Mouse (Mus musculus): ENCODE data around the gene Prdm13. TPM values are rescaled to one million over a fixed set of nuclear protein-coding genes. Genes with fewer than 3 reads are reported as not detected.

Gene Prdm13
- polyA plus RNA-seq, 1 experiment from 2014 or later: not detected

DNA sequence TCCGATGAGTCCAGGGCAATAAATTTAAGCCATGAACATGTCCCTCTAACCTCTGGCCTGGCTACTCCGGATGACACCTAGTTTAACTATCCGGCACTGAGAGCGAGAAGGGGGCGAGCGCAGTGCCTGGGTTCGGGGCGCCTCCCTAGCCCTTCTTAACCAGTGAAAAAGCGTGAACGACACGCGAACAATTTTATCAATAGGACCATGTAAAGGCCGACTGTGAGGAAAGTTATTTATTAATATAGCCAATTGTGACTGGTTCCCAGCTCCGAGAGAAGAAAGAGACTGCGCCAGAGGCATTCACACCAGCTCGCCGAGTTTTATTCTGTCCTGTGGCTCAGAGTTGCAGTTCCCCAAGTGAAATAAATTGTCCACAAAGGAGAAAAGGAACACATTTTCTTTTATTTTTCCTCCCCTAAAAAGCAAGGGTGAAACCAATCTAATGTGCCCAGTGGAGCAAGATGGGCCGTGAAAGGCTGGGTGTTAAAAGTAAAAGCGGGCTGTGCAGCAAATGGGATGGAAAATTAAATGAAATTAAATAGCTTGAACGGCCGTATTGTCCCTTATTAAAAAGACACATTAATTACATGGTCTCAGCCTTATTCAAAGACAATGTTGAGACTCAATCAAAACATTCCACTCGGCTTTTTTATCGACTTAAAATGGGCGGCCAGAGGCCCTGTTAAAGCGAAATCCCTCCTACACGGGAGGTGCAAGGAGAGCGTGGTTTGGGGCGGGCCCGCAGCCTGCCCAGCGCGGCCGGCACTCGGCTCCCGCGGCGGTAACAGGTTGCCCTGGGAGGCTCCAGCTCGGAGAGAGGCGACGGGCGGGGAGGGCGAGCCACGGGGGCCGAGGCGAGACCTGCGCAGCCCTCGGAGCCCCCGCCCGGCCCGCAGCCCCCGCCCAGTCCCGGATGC is 2.3 kb upstream of the Prdm13 start:
- ATAC-seq: peak; percentile 32; the same call in 1 of the 2 replicates
- Histone ChIP-seq H3K4me2 (peak overlapping the region; percentile 70), H3K4me1 (peaks cover 9% of the 10 kb centered on the region), H3K36me3 (no peaks in the 10 kb centered on the region), H3K9ac (peak overlapping the region; percentile 17), H3K27ac (no peak overlapping the region), H3K4me3 (peak overlapping the region; percentile 48), H3K27me3 (replicated peaks) (peaks cover 96% of the 10 kb centered on the region), H3K9me3 (replicated peaks) (no peaks in the 10 kb centered on the region)
- 5% methylated on average over 50 of the region's 51 CpGs for WGBS (ENCODE audit: insufficient replicate concordance)

DNA sequence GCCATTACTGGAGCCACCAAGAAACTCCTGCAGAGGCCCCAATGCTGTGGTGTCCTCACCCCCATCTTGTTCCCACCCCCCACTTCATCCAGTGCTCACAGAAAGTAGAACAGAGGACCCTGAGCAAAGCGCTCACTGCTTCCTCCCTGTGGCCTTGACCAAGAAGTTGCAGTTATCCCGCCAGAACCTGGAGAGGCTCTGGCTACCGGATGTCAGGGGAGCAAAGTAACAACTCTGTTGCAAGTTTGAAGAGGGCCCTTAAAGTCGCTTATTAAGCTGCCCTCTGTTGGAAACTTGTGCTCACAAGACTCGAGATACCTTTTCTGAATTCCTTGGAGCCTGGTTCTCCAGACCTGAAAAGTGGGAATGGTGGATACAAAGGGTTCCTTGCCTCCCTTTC is 1.2 kb upstream of the Prdm13 start:
- 1% methylated on average over 5 of the region's 5 CpGs for WGBS (ENCODE audit: insufficient replicate concordance)
- Histone ChIP-seq H3K4me1 (peaks cover 9% of the 10 kb centered on the region), H3K4me2 (no peak overlapping the region), H3K9me3 (replicated peaks) (no peaks in the 10 kb centered on the region), H3K4me3 (no peak overlapping the region), H3K9ac (no peak overlapping the region), H3K36me3 (no peaks in the 10 kb centered on the region), H3K27me3 (replicated peaks) (peaks cover 97% of the 10 kb centered on the region), H3K27ac (no peak overlapping the region)
- ATAC-seq: no peak

DNA sequence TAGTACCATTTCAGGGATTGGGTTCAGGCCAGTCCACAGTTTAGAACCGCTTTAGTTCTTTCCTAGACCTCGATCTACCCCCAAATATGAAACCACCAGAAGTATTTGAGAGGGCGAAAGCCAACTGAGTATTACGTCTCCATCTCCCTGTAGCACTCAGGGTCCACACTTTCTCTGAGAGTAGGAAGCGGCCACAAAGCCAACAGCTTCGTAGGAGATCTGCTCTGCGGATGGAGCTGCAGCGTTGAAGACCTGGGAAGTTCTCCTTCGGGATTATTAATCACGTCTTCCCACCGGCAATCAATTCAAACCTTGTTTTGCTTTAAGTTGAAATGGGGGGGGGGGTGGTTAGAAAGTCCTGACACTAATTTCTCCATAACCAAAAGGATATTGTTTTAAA is 653 bp upstream of the Prdm13 start:
- Histone ChIP-seq H3K27me3 (replicated peaks) (peaks cover 100% of the 10 kb centered on the region), H3K4me2 (no peak overlapping the region), H3K27ac (no peak overlapping the region), H3K36me3 (no peaks in the 10 kb centered on the region), H3K4me1 (peaks cover 9% of the 10 kb centered on the region), H3K9ac (no peak overlapping the region), H3K4me3 (no peak overlapping the region), H3K9me3 (replicated peaks) (no peaks in the 10 kb centered on the region)
- ATAC-seq: no peak
- WGBS (ENCODE audit: insufficient replicate concordance): 3% methylated on average over 11 of the region's 11 CpGs

DNA sequence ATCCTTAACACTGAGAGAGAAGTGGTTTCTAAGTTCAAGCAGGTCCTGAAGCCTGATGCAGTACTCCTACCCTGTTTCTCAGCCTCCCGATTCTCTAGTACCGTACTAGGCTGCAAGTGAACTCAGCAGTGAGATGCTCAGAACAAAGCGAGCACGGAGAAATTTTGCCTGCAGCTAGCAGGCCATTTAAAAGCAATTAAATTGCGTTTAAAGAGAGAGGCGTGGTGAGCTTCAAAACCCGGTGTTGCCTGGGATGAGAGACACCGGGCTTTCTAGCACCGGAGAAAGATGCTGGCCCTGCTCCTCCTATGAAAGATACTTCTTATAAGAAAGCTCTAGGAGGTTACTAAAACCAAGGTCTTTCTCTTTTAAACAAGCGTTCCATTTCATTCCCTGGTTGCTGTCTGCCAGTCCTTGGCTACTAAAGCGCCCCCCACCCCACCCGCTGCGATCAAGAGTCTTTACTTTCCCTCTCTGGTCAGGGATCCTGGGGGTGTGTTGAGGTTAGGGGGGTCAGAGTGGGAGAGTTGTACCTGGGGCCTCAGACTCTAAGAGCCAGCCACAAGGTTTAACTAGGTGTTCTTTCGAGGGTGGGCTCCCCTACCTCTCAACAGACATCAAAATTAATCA is 1.3 kb downstream of the Prdm13 start:
- H3K4me1 ChIP-seq: peaks cover 10% of the 10 kb centered on the region
- ATAC-seq: no peak
- H3K36me3 ChIP-seq: no peaks in the 10 kb centered on the region
- H3K4me3 ChIP-seq: no peak overlapping the region
- H3K27ac ChIP-seq: no peak overlapping the region
- no peak overlapping the region for H3K9ac ChIP-seq
- peaks cover 100% of the 10 kb centered on the region for H3K27me3 ChIP-seq (replicated peaks)
- H3K9me3 ChIP-seq (replicated peaks): no peaks in the 10 kb centered on the region
- no peak overlapping the region for H3K4me2 ChIP-seq
- WGBS (ENCODE audit: insufficient replicate concordance): 6% methylated on average over 14 of the region's 14 CpGs

DNA sequence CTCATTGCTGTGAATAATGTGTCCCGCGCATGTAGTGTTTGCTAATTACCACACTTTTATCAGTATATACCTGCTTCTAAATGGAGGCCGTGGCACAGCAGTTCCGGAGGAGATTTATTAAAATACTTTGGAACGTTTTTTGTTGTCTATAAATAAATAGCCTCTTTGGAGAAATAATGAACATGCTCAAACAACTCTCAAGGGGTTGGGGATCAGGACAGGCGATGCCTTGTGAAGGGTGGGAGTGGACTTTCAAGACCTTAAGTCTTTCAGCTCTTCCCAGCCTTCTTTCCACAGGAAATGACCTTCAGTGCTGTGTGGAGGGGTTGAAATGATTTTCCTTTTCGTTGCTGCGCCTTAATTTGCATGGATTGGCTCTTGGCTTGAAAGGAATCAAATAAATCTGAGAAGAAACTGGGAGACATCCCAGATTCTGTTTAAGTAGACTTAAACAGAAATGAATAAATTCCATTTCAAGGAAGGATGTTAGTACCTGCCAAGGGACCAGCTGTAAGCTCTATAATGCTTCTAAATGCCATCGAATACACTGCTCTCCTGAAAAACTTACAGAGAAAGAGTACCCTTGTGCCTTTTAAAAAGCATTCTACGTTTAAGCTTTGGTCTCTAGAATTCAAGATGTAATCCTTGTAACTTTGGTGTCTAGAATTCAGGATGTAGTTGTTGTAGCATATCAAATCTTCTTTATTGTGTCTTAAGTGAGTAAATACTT is 3.2 kb downstream of the Prdm13 start:
- H3K4me2 ChIP-seq: no peak overlapping the region
- H3K36me3 ChIP-seq: no peaks in the 10 kb centered on the region
- H3K9ac ChIP-seq: no peak overlapping the region
- peaks cover 100% of the 10 kb centered on the region for H3K27me3 ChIP-seq (replicated peaks)
- no peak for ATAC-seq
- H3K4me3 ChIP-seq: no peak overlapping the region
- WGBS (ENCODE audit: insufficient replicate concordance): 14% methylated on average over 10 of the region's 10 CpGs
- H3K4me1 ChIP-seq: peaks cover 16% of the 10 kb centered on the region
- H3K9me3 ChIP-seq (replicated peaks): no peaks in the 10 kb centered on the region
- H3K27ac ChIP-seq: no peak overlapping the region

DNA sequence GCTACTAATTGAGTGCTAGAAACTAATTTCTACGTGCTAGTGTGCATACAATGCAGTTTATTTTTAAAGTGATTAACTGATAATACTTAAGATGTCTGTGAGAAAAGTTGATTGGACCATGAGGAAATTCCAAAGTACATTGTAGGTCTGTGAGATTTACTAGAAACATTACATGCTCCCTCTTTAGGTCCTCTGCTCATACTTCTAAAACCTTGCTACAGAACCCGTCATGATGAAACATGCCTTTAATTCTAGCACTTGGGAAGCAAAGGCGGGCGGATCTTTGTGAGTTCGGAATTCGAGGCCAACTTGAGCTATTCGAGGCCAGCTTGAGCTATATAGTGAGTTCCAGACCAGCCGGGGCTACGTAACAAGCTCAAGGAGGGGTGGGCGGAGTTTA is 4.8 kb downstream of the Prdm13 start:
- 6% methylated on average over 10 of the region's 10 CpGs for WGBS (ENCODE audit: insufficient replicate concordance)
- Histone ChIP-seq H3K4me1 (peaks cover 16% of the 10 kb centered on the region), H3K9ac (no peak overlapping the region), H3K4me2 (no peak overlapping the region), H3K9me3 (replicated peaks) (no peaks in the 10 kb centered on the region), H3K4me3 (no peak overlapping the region), H3K36me3 (no peaks in the 10 kb centered on the region), H3K27me3 (replicated peaks) (peaks cover 98% of the 10 kb centered on the region), H3K27ac (no peak overlapping the region)
- ATAC-seq: no peak

DNA sequence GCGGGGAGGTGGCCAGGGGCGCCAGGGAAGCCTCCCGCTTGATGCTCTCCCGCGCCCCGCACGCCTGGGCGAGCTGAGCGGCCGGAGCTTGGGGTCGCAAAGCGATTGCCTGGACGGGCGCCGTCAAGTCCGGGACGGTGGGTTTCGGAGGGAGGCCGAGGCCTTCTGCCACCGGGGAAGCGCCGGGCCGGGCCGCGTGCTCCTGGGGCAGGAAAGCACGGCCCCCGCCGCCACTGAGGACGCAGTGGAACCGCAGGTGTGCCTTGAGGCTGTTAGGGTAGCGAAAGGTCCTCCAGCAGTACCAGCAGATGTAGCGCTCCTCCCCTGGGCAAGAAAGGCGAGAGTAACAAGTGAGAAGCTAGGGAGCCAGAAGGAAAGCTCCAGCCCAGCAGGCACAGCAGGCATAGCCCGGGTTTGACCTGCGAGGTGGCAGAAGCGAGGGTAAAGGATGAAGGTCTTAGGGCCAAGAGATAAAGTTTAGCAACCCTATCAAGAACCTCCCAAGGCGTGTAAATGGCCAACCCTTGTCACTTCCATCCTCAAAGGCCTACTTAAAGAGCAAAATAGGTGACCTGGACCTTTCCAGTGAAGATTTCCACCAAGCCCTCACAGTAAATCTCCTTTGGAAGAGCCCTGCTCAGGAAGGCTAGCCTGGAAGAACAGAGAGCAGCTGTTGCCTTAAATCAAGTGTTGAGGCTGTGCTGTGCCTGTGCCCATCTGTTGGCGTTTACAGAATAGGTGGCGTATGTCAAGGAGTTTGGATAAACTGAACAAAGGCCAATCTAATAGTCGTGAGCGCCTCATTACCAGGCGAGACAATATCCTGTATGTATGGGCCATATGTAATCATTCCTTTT is 5.9 kb downstream of the Prdm13 start:
- Histone ChIP-seq H3K36me3 (no peaks in the 10 kb centered on the region), H3K27ac (no peak overlapping the region), H3K9ac (no peak overlapping the region), H3K4me3 (peak overlapping the region; percentile 50), H3K27me3 (replicated peaks) (peaks cover 96% of the 10 kb centered on the region), H3K4me2 (peak overlapping the region; percentile 72), H3K9me3 (replicated peaks) (no peaks in the 10 kb centered on the region), H3K4me1 (peaks cover 16% of the 10 kb centered on the region)
- 5% methylated on average over 42 of the region's 42 CpGs for WGBS (ENCODE audit: insufficient replicate concordance)
- no peak for ATAC-seq

DNA sequence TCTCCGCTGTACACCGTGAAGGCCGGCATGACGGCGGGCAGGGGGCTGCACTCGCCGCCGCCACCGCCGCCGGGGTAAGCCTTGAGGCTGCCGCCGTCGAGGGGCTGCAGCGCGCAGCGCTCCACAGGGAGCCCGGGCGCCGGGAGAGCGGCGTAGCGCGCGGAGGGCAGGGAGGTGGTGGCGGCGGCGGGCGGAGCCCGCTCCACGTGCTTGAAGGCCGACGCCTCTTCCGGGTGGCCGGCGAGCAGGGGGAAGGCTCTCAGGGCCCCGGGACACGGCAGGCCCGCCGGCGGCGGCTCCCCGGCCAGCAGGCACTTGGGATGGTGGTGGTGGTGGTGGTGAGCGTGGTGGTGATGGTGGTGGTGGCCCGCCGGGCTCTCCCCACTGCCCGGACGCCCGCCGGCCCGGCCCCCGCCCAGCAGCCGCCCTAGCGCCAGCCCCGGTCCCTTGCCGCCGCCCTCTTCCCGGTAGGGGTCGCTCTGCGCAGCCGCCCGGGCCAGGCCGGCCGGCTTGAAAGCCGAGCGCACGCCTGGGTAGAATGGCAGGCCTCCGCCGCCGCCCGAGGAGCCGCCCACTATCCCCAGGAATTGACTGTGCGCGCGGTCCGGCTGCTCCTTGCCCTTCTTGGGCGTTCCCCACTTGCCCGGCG is 6.7 kb downstream of the Prdm13 start:
- WGBS (ENCODE audit: insufficient replicate concordance): 1% methylated on average over 58 of the region's 79 CpGs

DNA sequence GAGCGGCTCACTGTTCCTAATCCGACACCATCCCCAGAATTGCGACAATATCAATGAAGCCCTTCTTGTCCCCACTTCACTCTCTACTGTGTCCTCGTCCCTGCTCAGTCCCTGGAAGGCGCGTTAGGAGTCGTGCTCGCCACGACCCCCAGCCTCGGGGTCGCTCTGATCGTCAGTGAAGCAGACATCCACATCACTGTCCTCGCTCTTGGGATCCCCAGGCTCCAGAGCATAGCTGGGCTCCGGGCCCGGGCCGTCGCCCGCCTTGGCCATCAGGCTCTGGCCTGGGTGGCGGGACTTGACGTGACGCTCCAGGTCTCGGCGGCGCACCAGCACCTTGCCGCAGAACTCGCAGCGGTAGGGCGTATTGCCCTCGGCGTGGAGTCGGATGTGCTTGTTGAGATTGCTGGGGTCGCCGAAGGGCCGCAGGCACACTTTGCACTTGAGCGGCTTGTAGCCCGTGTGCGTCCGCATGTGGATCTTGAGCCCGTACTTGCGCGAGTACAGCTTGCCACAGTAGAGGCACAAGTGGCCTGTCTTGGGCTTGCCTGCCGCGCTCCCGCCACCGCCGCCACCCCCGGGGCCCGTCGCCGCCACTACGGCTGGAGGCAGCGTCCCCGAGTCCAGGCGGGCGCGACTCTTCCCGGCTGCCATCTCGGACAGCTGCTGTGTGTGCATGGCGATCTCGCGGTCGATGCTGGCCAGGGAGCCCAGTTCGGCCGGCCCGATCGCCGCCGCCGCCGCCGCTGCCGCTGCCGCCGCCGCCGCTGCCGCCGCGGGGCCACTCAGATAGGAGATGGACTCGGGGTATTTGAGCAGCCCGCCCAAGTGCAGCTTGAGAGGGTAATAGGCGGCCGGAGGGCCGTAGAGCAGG is 7.4 kb downstream of the Prdm13 start:
- ATAC-seq: no peak
- Histone ChIP-seq H3K4me1 (peaks cover 16% of the 10 kb centered on the region), H3K36me3 (no peaks in the 10 kb centered on the region), H3K27me3 (replicated peaks) (peaks cover 95% of the 10 kb centered on the region), H3K9me3 (replicated peaks) (no peaks in the 10 kb centered on the region), H3K4me2 (peak overlapping the region; percentile 72), H3K9ac (no peak overlapping the region), H3K27ac (no peak overlapping the region), H3K4me3 (peak overlapping the region; percentile 50)
- WGBS (ENCODE audit: insufficient replicate concordance): 2% methylated on average over 84 of the region's 84 CpGs

More for the DNA sequence above, 6.7 kb downstream of the Prdm13 start:
- Histone ChIP-seq H3K9ac (no peak overlapping the region), H3K36me3 (no peaks in the 10 kb centered on the region), H3K4me1 (peaks cover 16% of the 10 kb centered on the region), H3K4me2 (peak overlapping the region; percentile 72), H3K4me3 (peak overlapping the region; percentile 50), H3K9me3 (replicated peaks) (no peaks in the 10 kb centered on the region), H3K27ac (no peak overlapping the region), H3K27me3 (replicated peaks) (peaks cover 96% of the 10 kb centered on the region)
- peak; percentile 65 for ATAC-seq

DNA sequence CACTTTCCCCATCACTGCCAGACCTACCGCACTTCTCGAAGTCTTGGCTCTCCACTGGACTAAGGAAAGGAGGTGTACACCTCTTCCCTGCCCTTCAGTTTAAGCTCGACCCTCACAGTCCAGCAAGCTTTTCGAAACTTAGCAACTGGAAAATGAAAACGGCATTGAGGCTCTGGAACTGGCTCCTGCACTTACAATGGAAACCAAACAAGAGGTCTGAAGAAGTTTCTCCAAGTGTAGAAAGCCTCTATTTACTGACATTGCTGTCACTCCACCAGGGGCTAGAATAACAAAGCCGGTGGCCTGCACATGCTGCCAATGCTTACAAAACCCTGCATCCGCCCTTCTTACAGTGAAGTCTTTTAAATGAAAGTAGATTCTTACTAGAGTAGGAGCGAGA is 11.1 kb downstream of the Prdm13 start:
- Histone ChIP-seq H3K9ac (no peak overlapping the region), H3K9me3 (replicated peaks) (no peaks in the 10 kb centered on the region), H3K27ac (no peak overlapping the region), H3K4me3 (no peak overlapping the region), H3K4me1 (peaks cover 16% of the 10 kb centered on the region), H3K4me2 (no peak overlapping the region), H3K36me3 (no peaks in the 10 kb centered on the region), H3K27me3 (replicated peaks) (peaks cover 75% of the 10 kb centered on the region)
- WGBS (ENCODE audit: insufficient replicate concordance): 9% methylated on average over 8 of the region's 8 CpGs
- ATAC-seq: no peak

Measured in liver, embryonic 12.5 days (tissue).